Mouse (Mus musculus) heart, embryonic 12.5 days (tissue): ENCODE data around the gene Map2k6. TPM values are rescaled to one million over a fixed set of nuclear protein-coding genes. Genes with fewer than 3 reads are reported as not detected.

Experiments used
- ATAC-seq: fragments of 200-750 bp; cut with Nextera tagmentation; 2 replicates; pipeline ENCODE4 v1.8.0; 2017; ENCODE audit warnings: moderate TSS enrichment, moderate library complexity; ENCODE audit not compliant: insufficient number of reproducible peaks, low FRiP score
- H3K27ac ChIP-seq: fragments of 300-500 bp; sonication (generic); 2 replicates; pipeline ENCODE4 v1.5.1; 2016; ENCODE audit warnings: mild to moderate bottlenecking, moderate library complexity; ENCODE audit not compliant: poor library complexity, severe bottlenecking
- H3K27me3 ChIP-seq: fragments of 300-500 bp; sonication (generic); replicated peaks from 2 replicates; pipeline ENCODE4 v1.6.1; 2016; ENCODE audit warnings: mild to moderate bottlenecking, moderate library complexity
- H3K36me3 ChIP-seq: fragments of 300-500 bp; sonication (generic); 2 replicates; pipeline ENCODE4 v1.6.1; 2016; ENCODE audit warnings: mild to moderate bottlenecking, moderate library complexity
- H3K4me1 ChIP-seq: fragments of 300-500 bp; sonication (generic); replicated peaks from 2 replicates; pipeline ENCODE4 v1.6.1; 2016; ENCODE audit warnings: mild to moderate bottlenecking
- H3K4me2 ChIP-seq: fragments of 300-500 bp; sonication (generic); 2 replicates; pipeline ENCODE4 v1.6.1; 2016; ENCODE audit warnings: mild to moderate bottlenecking, moderate library complexity
- H3K4me3 ChIP-seq: fragments of 300-500 bp; sonication (generic); 2 replicates; pipeline ENCODE4 v1.5.1; 2016; ENCODE audit warnings: mild to moderate bottlenecking
- H3K9ac ChIP-seq: fragments of 300-500 bp; sonication (generic); 2 replicates; pipeline ENCODE4 v1.6.1; 2016; ENCODE audit warnings: mild to moderate bottlenecking, moderate library complexity
- H3K9me3 ChIP-seq: fragments of 300-500 bp; sonication (generic); replicated peaks from 2 replicates; pipeline ENCODE4 v1.6.1; 2016; ENCODE audit warnings: mild to moderate bottlenecking, moderate library complexity
- WGBS: fragments of 180-500 bp; shearing (Covaris S2); methylation state at CpG from one replicate; pipeline ENCODE4 v1.1.7; 2016; 5-methylcytosine and 5-hydroxymethylcytosine counted together
- polyA plus RNA-seq: library from polyadenylated mRNA; unstranded; fragments of >200 nt; fragmentation: Nextera tagmentation; extraction: Ambion mirVana; gene quantifications from 2 replicates; pipeline ENCODE4 v1.2.1, GENCODE M21; 2016

Map2k6 gene
- polyA plus RNA-seq, 1 experiment from 2014 or later, result 13.7 TPM

- H3K9me3 ChIP-seq, result peaks cover 7% of the 10 kb centered on the region; the same call in 1 of the 2 replicates
- no peak overlapping the region for H3K9ac ChIP-seq
- ATAC-seq, result no peak
- no peak overlapping the region for H3K27ac ChIP-seq
- peaks cover 11% of the 10 kb centered on the region for H3K36me3 ChIP-seq
- no peaks in the 10 kb centered on the region for H3K4me1 ChIP-seq
- H3K4me3 ChIP-seq, result no peak overlapping the region
- no peaks in the 10 kb centered on the region for H3K27me3 ChIP-seq
- WGBS, result 85% methylated on average over 6 of the region's 6 CpGs
- no peak overlapping the region for H3K4me2 ChIP-seq
Measured at GRCm38 (mm10) chr11:110487796-110488195, 88.9 kb downstream of the Map2k6 start.

- Histone ChIP-seq H3K9ac (no peak overlapping the region), H3K9me3 (peaks cover 8% of the 10 kb centered on the region; the same call in 1 of the 2 replicates), H3K4me1 (no peaks in the 10 kb centered on the region), H3K4me2 (no peak overlapping the region), H3K4me3 (no peak overlapping the region), H3K36me3 (peaks cover 16% of the 10 kb centered on the region), H3K27me3 (no peaks in the 10 kb centered on the region), H3K27ac (no peak overlapping the region)
- ATAC-seq, result no peak
- 89% methylated on average over 7 of the region's 7 CpGs for WGBS
Measured at GRCm38 (mm10) chr11:110488301-110488700, 89.4 kb downstream of the Map2k6 start.

- ATAC-seq, result no peak
- Histone ChIP-seq H3K9me3 (peaks cover 9% of the 10 kb centered on the region; the same call in 1 of the 2 replicates), H3K27me3 (no peaks in the 10 kb centered on the region), H3K4me1 (peaks cover 10% of the 10 kb centered on the region), H3K36me3 (peaks cover 41% of the 10 kb centered on the region), H3K4me2 (no peak overlapping the region), H3K27ac (no peak overlapping the region), H3K9ac (no peak overlapping the region), H3K4me3 (no peak overlapping the region)
- WGBS, result 80% methylated on average over 4 of the region's 4 CpGs
Measured at GRCm38 (mm10) chr11:110495323-110496060, 96.6 kb downstream of the Map2k6 start.

GRCm38 (mm10) chr11:110496061-110496446 lies 97.1 kb downstream of the Map2k6 start:
- Histone ChIP-seq H3K36me3 (peaks cover 47% of the 10 kb centered on the region), H3K4me2 (no peak overlapping the region), H3K27ac (no peak overlapping the region), H3K9ac (no peak overlapping the region), H3K9me3 (peaks cover 9% of the 10 kb centered on the region; the same call in 1 of the 2 replicates), H3K4me1 (peaks cover 10% of the 10 kb centered on the region), H3K4me3 (no peak overlapping the region), H3K27me3 (no peaks in the 10 kb centered on the region)
- WGBS, result 51% methylated on average over 12 of the region's 12 CpGs
- ATAC-seq, result no peak

- ATAC-seq, result no peak
- H3K36me3 ChIP-seq, result peaks cover 41% of the 10 kb centered on the region
- no peak overlapping the region for H3K9ac ChIP-seq
- 0 out of 2 replicates have a peak, but pooled peaks cover 2% of the 10 kb centered on the region for H3K9me3 ChIP-seq
- peaks cover 12% of the 10 kb centered on the region for H3K4me1 ChIP-seq
- H3K27ac ChIP-seq, result no peak overlapping the region
- no peaks in the 10 kb centered on the region for H3K27me3 ChIP-seq
- H3K4me3 ChIP-seq, result no peak overlapping the region
- H3K4me2 ChIP-seq, result no peak overlapping the region
- WGBS, result 88% methylated on average over 8 of the region's 8 CpGs
Measured at GRCm38 (mm10) chr11:110497743-110498142, 98.8 kb downstream of the Map2k6 start.

GRCm38 (mm10) chr11:110498651-110499213 lies 99.8 kb downstream of the Map2k6 start:
- no peak overlapping the region for H3K4me3 ChIP-seq
- H3K27ac ChIP-seq, result peak overlapping the region; percentile 73; the same call in 1 of the 2 replicates
- peaks cover 31% of the 10 kb centered on the region for H3K36me3 ChIP-seq
- no peaks in the 10 kb centered on the region for H3K9me3 ChIP-seq
- no peak overlapping the region for H3K4me2 ChIP-seq
- WGBS, result 10% methylated on average over 6 of the region's 6 CpGs
- H3K4me1 ChIP-seq, result peaks cover 14% of the 10 kb centered on the region
- H3K27me3 ChIP-seq, result no peaks in the 10 kb centered on the region
- ATAC-seq, result peak; percentile 73
- no peak overlapping the region for H3K9ac ChIP-seq

- H3K36me3 ChIP-seq, result peaks cover 31% of the 10 kb centered on the region
- no peak overlapping the region for H3K9ac ChIP-seq
- no peaks in the 10 kb centered on the region for H3K27me3 ChIP-seq
- no peak overlapping the region for H3K4me2 ChIP-seq
- no peak overlapping the region for H3K27ac ChIP-seq
- ATAC-seq, result no peak
- no peak overlapping the region for H3K4me3 ChIP-seq
- 0 out of 2 replicates have a peak, but pooled peaks cover 5% of the 10 kb centered on the region for H3K9me3 ChIP-seq
- 75% methylated on average over 11 of the region's 11 CpGs for WGBS
- peaks cover 14% of the 10 kb centered on the region for H3K4me1 ChIP-seq
Measured at GRCm38 (mm10) chr11:110502937-110503670, 104.2 kb downstream of the Map2k6 start.

- H3K4me2 ChIP-seq, result no peak overlapping the region
- 90% methylated on average over 7 of the region's 7 CpGs for WGBS
- H3K27me3 ChIP-seq, result no peaks in the 10 kb centered on the region
- H3K27ac ChIP-seq, result no peak overlapping the region
- ATAC-seq, result no peak
- H3K36me3 ChIP-seq, result peaks cover 37% of the 10 kb centered on the region
- no peak overlapping the region for H3K4me3 ChIP-seq
- peaks cover 8% of the 10 kb centered on the region; the same call in 1 of the 2 replicates for H3K9me3 ChIP-seq
- no peaks in the 10 kb centered on the region for H3K4me1 ChIP-seq
- H3K9ac ChIP-seq, result no peak overlapping the region
Measured at GRCm38 (mm10) chr11:110511466-110511865, 112.5 kb downstream of the Map2k6 start.

- WGBS, result 88% methylated on average over 1 of the region's 1 CpGs
- no peak for ATAC-seq
- Histone ChIP-seq H3K9me3 (0 out of 2 replicates have a peak, but pooled peaks cover 2% of the 10 kb centered on the region), H3K27me3 (no peaks in the 10 kb centered on the region), H3K9ac (no peak overlapping the region), H3K4me2 (no peak overlapping the region), H3K27ac (no peak overlapping the region), H3K36me3 (peaks cover 24% of the 10 kb centered on the region), H3K4me3 (no peak overlapping the region), H3K4me1 (no peaks in the 10 kb centered on the region)
Measured at GRCm38 (mm10) chr11:110518648-110519047, 119.7 kb downstream of the Map2k6 start.

GRCm38 (mm10) chr11:110522906-110523305 lies 124.0 kb downstream of the Map2k6 start:
- Histone ChIP-seq H3K9me3 (0 out of 2 replicates have a peak, but pooled peaks cover 2% of the 10 kb centered on the region), H3K27me3 (no peaks in the 10 kb centered on the region), H3K36me3 (peaks cover 13% of the 10 kb centered on the region), H3K4me2 (no peak overlapping the region), H3K4me3 (no peak overlapping the region), H3K9ac (no peak overlapping the region), H3K27ac (no peak overlapping the region), H3K4me1 (no peaks in the 10 kb centered on the region)
- ATAC-seq, result no peak
- WGBS, result 81% methylated on average over 2 of the region's 2 CpGs

GRCm38 (mm10) chr11:110526156-110526555 lies 127.2 kb downstream of the Map2k6 start:
- WGBS, result 87% methylated on average over 4 of the region's 4 CpGs
- Histone ChIP-seq H3K27me3 (no peaks in the 10 kb centered on the region), H3K27ac (no peak overlapping the region), H3K9ac (no peak overlapping the region), H3K4me3 (no peak overlapping the region), H3K9me3 (no peaks in the 10 kb centered on the region), H3K4me1 (no peaks in the 10 kb centered on the region), H3K36me3 (peaks cover 3% of the 10 kb centered on the region; the same call in 1 of the 2 replicates), H3K4me2 (no peak overlapping the region)
- ATAC-seq, result no peak
